Mouse (Mus musculus) intestine, embryonic 14.5 days (tissue): ENCODE measurements around the gene Wasf3. TPM values are rescaled to one million over a fixed set of nuclear protein-coding genes. Genes with fewer than 3 reads are reported as not detected.

ENCODE experiments used
- ATAC-seq: fragments of 200-750 bp; cut with Nextera tagmentation; replicated peaks from 2 replicates; pipeline ENCODE4 v1.8.0; 2017; ENCODE audit warnings: low read depth, moderate number of reproducible peaks, moderate TSS enrichment, moderate library complexity; ENCODE audit not compliant: low FRiP score, low TSS enrichment
- DNase-seq: peaks from one replicate; pipeline ENCODE4 v3.0.0-alpha.2; 2018; ENCODE audit warnings: low spot score
- H3K27ac ChIP-seq: fragments of 300-500 bp; sonication (generic); 2 replicates; pipeline ENCODE4 v1.5.1; 2014; ENCODE audit warnings: low read depth, mild to moderate bottlenecking, control low read depth
- H3K27me3 ChIP-seq: fragments of 300-500 bp; sonication (generic); replicated peaks from 2 replicates; pipeline ENCODE4 v1.6.1; 2014; ENCODE audit warnings: low read length, control low read depth; ENCODE audit not compliant: control insufficient read depth, insufficient read depth
- H3K36me3 ChIP-seq: fragments of 300-500 bp; sonication (generic); 2 replicates; pipeline ENCODE4 v1.6.1; 2014; ENCODE audit warnings: low read length, control low read depth; ENCODE audit not compliant: control insufficient read depth, insufficient read depth
- H3K4me1 ChIP-seq: fragments of 300-500 bp; sonication (generic); replicated peaks from 2 replicates; pipeline ENCODE4 v1.6.1; 2014; ENCODE audit warnings: low read length, control low read depth, mixed read lengths; ENCODE audit not compliant: control insufficient read depth, insufficient read depth
- H3K4me2 ChIP-seq: fragments of 300-500 bp; sonication (generic); 2 replicates; pipeline ENCODE4 v1.6.1; 2014; ENCODE audit warnings: low read length
- H3K4me3 ChIP-seq: fragments of 300-500 bp; sonication (generic); 2 replicates; pipeline ENCODE4 v1.5.1; 2014; ENCODE audit warnings: low read depth, low read length, control low read depth, mixed read lengths
- H3K9ac ChIP-seq: fragments of 300-500 bp; sonication (generic); 2 replicates; pipeline ENCODE4 v1.6.1; 2014; ENCODE audit warnings: mild to moderate bottlenecking, low read length
- H3K9me3 ChIP-seq: fragments of 300-500 bp; sonication (generic); 2 replicates; pipeline ENCODE4 v1.6.1; 2016; ENCODE audit warnings: low read length, control low read depth; ENCODE audit not compliant: control insufficient read depth
- WGBS: fragments of 180-500 bp; shearing (Covaris S2); extraction: QIAGEN DNeasy Blood & Tissue Kit; methylation state at CpG from one replicate; pipeline ENCODE4 v1.1.7; 2014; 5-methylcytosine and 5-hydroxymethylcytosine counted together
- polyA plus RNA-seq: library from polyadenylated mRNA; unstranded; fragments of >200 nt; fragmentation: Nextera tagmentation; extraction: Ambion mirVana; gene quantifications from 2 replicates; pipeline ENCODE4 v1.2.1, GENCODE M21; 2014

Gene Wasf3
- polyA plus RNA-seq: 1.5 TPM in 2 replicates

- under 1% methylated on average over 66 of the region's 66 CpGs for WGBS
- Histone ChIP-seq H3K9me3 (no peaks in the 10 kb centered on the region), H3K27ac (no peak within 1 kb of the TSS), H3K4me1 (no peaks in the 10 kb centered on the region), H3K4me3 (peak within 1 kb of the TSS; percentile 55), H3K27me3 (no peaks in the 10 kb centered on the region), H3K9ac (peak within 1 kb of the TSS; percentile 50), H3K36me3 (no peaks in the 10 kb centered on the region), H3K4me2 (peak within 1 kb of the TSS; percentile 70)
- ATAC-seq (peak; percentile 97), DNase-seq (peak; percentile 85)
Observed at GRCm38 (mm10) chr5:146384935-146385591, at the start of gene Wasf3. Gene Wasf3, plus strand, starts transcription at chr5:146384985.

DNA sequence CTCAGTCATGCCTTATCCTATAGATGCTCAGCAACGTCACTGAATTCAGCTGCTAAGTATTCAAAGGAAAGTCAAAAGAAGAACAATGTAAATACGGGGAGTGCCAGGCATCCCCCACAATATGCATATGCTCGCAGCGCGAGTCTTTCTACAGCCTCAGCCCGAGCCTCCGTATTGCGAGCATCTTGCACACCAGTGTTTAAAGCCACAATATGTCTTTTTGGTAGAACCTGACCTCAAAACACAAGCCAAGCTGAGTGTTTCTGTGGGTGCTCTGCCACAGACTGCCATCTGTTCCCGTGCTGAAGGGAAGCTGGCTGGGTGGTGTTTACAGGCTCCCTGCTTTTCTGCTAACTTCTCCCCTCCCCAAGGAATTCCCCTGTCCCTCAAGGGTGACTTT lies 46.7 kb upstream of the Wasf3 start:
- Histone ChIP-seq H3K27ac (no peak overlapping the region), H3K9me3 (no peaks in the 10 kb centered on the region), H3K4me1 (no peaks in the 10 kb centered on the region), H3K27me3 (no peaks in the 10 kb centered on the region), H3K4me2 (no peak overlapping the region), H3K36me3 (no peaks in the 10 kb centered on the region), H3K9ac (no peak overlapping the region), H3K4me3 (no peak overlapping the region)
- WGBS: 57% methylated on average over 9 of the region's 9 CpGs
- DNase-seq (no peak), ATAC-seq (no peak)

DNA sequence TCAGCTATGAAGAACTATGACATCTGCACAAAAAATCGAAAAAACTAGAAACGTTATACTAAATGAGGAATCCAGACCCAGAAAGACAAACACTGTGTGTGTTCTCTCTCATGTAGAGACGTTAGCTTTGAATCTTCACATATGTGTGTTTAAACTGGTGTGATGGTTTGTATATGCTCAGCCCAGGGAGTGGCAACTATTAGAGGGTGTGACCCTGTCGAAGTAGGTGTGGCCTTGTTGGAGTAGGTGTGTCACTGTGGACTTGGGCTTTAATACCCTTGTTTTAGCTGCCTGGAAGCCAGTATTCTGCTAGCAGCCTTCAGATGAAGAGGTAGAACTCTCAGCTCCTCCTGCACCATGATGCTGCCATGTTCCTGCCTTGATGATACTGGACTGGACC lies 44.7 kb upstream of the Wasf3 start:
- Histone ChIP-seq H3K9ac (no peak overlapping the region), H3K4me1 (no peaks in the 10 kb centered on the region), H3K4me2 (no peak overlapping the region), H3K9me3 (no peaks in the 10 kb centered on the region), H3K4me3 (no peak overlapping the region), H3K36me3 (no peaks in the 10 kb centered on the region), H3K27ac (no peak overlapping the region), H3K27me3 (no peaks in the 10 kb centered on the region)
- 78% methylated on average over 4 of the region's 4 CpGs for WGBS
- no peak for DNase-seq
- ATAC-seq: no peak

- Histone ChIP-seq H3K9ac (no peak overlapping the region), H3K4me3 (no peak overlapping the region), H3K4me1 (no peaks in the 10 kb centered on the region), H3K9me3 (no peaks in the 10 kb centered on the region), H3K36me3 (no peaks in the 10 kb centered on the region), H3K27ac (no peak overlapping the region), H3K4me2 (no peak overlapping the region), H3K27me3 (no peaks in the 10 kb centered on the region)
- WGBS: 91% methylated on average over 12 of the region's 12 CpGs
- ATAC-seq: no peak
- DNase-seq: no peak
Observed at GRCm38 (mm10) chr5:146344911-146345686, 39.7 kb upstream of the Wasf3 start.

- ATAC-seq: no peak
- WGBS: 78% methylated on average over 6 of the region's 6 CpGs
- no peak for DNase-seq
- Histone ChIP-seq H3K4me3 (no peak overlapping the region), H3K9me3 (no peaks in the 10 kb centered on the region), H3K36me3 (no peaks in the 10 kb centered on the region), H3K4me1 (no peaks in the 10 kb centered on the region), H3K27ac (no peak overlapping the region), H3K27me3 (no peaks in the 10 kb centered on the region), H3K9ac (no peak overlapping the region), H3K4me2 (no peak overlapping the region)
Observed at GRCm38 (mm10) chr5:146347081-146347480, 37.7 kb upstream of the Wasf3 start.

DNA sequence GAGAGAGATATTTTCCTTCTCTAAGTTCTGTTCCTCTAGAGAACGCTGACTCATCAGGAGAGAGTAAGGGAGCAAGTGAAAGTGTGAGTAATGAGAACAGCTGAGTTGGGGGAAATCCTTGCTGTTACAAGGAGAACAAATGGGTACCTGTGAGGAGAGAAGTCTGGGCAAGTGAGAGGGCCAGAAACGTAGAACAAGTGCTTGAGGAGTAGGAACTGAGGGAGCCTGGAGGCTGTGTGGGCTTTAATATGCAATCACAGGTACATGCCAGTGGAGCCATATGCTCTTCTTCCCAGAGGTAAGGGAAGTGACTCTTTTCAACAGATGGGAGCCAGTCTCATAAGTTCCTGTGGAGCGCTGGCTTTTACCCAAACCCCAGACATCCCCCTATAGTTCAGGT lies 35.6 kb upstream of the Wasf3 start:
- H3K9ac ChIP-seq: no peak overlapping the region
- no peaks in the 10 kb centered on the region for H3K4me1 ChIP-seq
- ATAC-seq (no peak), DNase-seq (no peak)
- no peaks in the 10 kb centered on the region for H3K9me3 ChIP-seq
- no peak overlapping the region for H3K27ac ChIP-seq
- H3K4me3 ChIP-seq: no peak overlapping the region
- no peak overlapping the region for H3K4me2 ChIP-seq
- H3K36me3 ChIP-seq: no peaks in the 10 kb centered on the region
- 79% methylated on average over 3 of the region's 3 CpGs for WGBS
- no peaks in the 10 kb centered on the region for H3K27me3 ChIP-seq

GRCm38 (mm10) chr5:146350784-146351183 lies 34.0 kb upstream of the Wasf3 start:
- Histone ChIP-seq H3K4me3 (no peak overlapping the region), H3K27ac (no peak overlapping the region), H3K27me3 (no peaks in the 10 kb centered on the region), H3K36me3 (no peaks in the 10 kb centered on the region), H3K9me3 (no peaks in the 10 kb centered on the region), H3K9ac (no peak overlapping the region), H3K4me2 (no peak overlapping the region), H3K4me1 (no peaks in the 10 kb centered on the region)
- DNase-seq: no peak
- ATAC-seq: no peak
- 79% methylated on average over 11 of the region's 11 CpGs for WGBS

DNA sequence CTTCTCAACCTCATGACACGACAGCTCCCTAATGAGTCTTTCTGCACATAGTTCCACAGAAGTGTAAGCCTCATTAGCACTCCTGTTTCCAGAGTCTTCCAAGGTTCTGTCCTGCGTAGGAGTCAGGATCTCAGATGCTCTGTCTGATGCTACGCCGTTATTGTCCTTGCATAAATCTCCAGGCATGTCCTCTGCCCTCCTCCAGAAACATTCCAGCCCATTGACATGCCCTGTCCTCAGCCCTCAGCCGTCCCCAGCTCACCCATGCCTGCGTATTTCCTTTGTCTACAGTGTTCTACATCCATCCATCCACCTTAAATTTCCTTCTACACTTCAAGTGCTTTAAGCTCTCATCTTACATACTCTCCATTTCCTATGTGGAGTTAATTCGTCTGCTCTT lies 32.8 kb upstream of the Wasf3 start:
- ATAC-seq: no peak

GRCm38 (mm10) chr5:146360386-146360785 lies 24.4 kb upstream of the Wasf3 start:
- no peak overlapping the region for H3K4me2 ChIP-seq
- H3K9me3 ChIP-seq: no peaks in the 10 kb centered on the region
- ATAC-seq: no peak
- H3K27me3 ChIP-seq: no peaks in the 10 kb centered on the region
- 26% methylated on average over 10 of the region's 10 CpGs for WGBS
- no peak overlapping the region for H3K4me3 ChIP-seq
- H3K9ac ChIP-seq: no peak overlapping the region
- no peaks in the 10 kb centered on the region for H3K4me1 ChIP-seq
- peak; percentile 83 for DNase-seq
- H3K36me3 ChIP-seq: no peaks in the 10 kb centered on the region
- H3K27ac ChIP-seq: no peak overlapping the region

More for the DNA sequence above, 32.8 kb upstream of the Wasf3 start:
- H3K27ac ChIP-seq: no peak overlapping the region
- no peak overlapping the region for H3K9ac ChIP-seq
- H3K27me3 ChIP-seq: no peaks in the 10 kb centered on the region
- no peak overlapping the region for H3K4me3 ChIP-seq
- no peaks in the 10 kb centered on the region for H3K9me3 ChIP-seq
- H3K36me3 ChIP-seq: no peaks in the 10 kb centered on the region
- no peak for DNase-seq
- H3K4me2 ChIP-seq: no peak overlapping the region
- no peaks in the 10 kb centered on the region for H3K4me1 ChIP-seq
- WGBS: 87% methylated on average over 7 of the region's 7 CpGs
